ENCODE assay signal across 15 mouse cellular contexts in the genomic region with DNA sequence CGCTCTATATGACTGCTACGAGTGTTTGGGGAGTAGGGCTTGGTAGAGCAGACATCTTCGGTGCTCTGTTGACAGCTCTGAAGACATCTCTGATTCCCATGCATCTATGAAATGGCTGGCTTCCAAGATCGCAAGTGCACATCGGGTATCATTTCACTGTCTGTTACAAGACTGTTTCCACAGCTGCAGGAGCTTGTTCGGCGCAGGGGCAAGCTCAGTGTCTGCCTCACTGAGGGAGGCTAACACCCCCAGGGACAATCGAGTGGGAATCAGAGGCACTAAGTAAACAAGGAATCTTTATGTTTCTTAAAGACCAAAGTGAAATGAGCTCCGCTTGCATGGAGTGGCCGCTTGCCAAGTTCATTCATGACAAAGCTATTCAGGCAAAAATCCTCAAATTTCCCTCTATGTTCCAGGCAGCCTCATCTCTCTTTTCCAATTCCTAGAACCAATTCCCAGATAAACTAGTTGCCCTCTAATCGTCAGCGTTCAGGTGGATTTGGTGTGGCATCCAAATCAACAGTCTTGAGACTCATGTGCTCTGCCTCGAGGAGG. TPM values are rescaled to one million over a fixed set of nuclear protein-coding genes. Genes with fewer than 3 reads are reported as not detected.
DNase-seq lines count a peak whose midpoint lies in the region; ATAC-seq and TF ChIP-seq lines count a peak whose summit lies in the region.
"Had no signal": no experiment of that assay in that cellular context is flagged by ENCODE, and none has a peak within 500 bp of the region (broad histone marks: within the 10 kb centered on the region; RNA-seq: fewer than 3 reads in every experiment).

No protein-coding gene starts in this region.

- no peak for TF ChIP-seq CTCF in intestine, postnatal 0 days (IDR thresholded peaks at IDR 0.05; ENCODE audit: low read depth)

- 76% methylated on average over 13 of the region's 13 CpGs for WGBS in embryonic facial prominence, embryonic 11.5 days
- 83% methylated on average over 13 of the region's 13 CpGs for whole genome bisulfite sequencing in embryonic facial prominence, embryonic 10.5 days
- WGBS in intestine, postnatal 0 days = 58% methylated on average over 13 of the region's 13 CpGs
- 44% methylated on average over 13 of the region's 13 CpGs for WGBS in intestine, embryonic 15.5 days
- WGBS in midbrain, embryonic 14.5 days = 75% methylated on average over 13 of the region's 13 CpGs
- WGBS in midbrain, embryonic 13.5 days = 79% methylated on average over 13 of the region's 13 CpGs
- 46% methylated on average over 13 of the region's 13 CpGs for WGBS in stomach, embryonic 15.5 days

- no peaks in the 10 kb centered on the region for H3K36me3 ChIP-seq in embryonic facial prominence, embryonic 11.5 days (replicated peaks; ENCODE audit: control insufficient read depth, insufficient read depth, low read depth, low read length)
- no peaks in the 10 kb centered on the region for H3K36me3 ChIP-seq in embryonic facial prominence, embryonic 10.5 days (replicated peaks)
- H3K36me3 ChIP-seq in intestine, postnatal 0 days (ENCODE audit: control insufficient read depth, insufficient read depth) = no peaks in the 10 kb centered on the region; the same call in 1 of the 2 replicates
- no peaks in the 10 kb centered on the region for H3K36me3 ChIP-seq in intestine, embryonic 15.5 days
- H3K36me3 ChIP-seq in midbrain, embryonic 14.5 days (ENCODE audit: control insufficient read depth, insufficient read depth, low read length) = no peaks in the 10 kb centered on the region
- no peaks in the 10 kb centered on the region for H3K36me3 ChIP-seq in midbrain, embryonic 13.5 days
- no peaks in the 10 kb centered on the region for H3K36me3 ChIP-seq in stomach, embryonic 15.5 days
- H3K36me3 ChIP-seq: limb, embryonic 15.5 days had no signal

- H3K4me2 ChIP-seq in embryonic facial prominence, embryonic 11.5 days (ENCODE audit: low read depth, low read length) = no peak overlapping the region
- peak overlapping the region; percentile 27; the same call in 1 of the 2 replicates for H3K4me2 ChIP-seq in intestine, postnatal 0 days (replicated peaks; ENCODE audit: low read depth)
- H3K4me2 ChIP-seq in intestine, embryonic 15.5 days (replicated peaks) = no peak overlapping the region
- H3K4me2 ChIP-seq in midbrain, embryonic 14.5 days (ENCODE audit: low read length) = no peak overlapping the region
- H3K4me2 ChIP-seq in midbrain, embryonic 13.5 days (replicated peaks) = no peak overlapping the region
- H3K4me2 ChIP-seq in stomach, embryonic 15.5 days = peak overlapping the region; percentile 27
- H3K4me2 ChIP-seq: heart, embryonic 11.5 days; limb, embryonic 15.5 days had no signal

- H3K9me3 ChIP-seq in embryonic facial prominence, embryonic 11.5 days (replicated peaks; ENCODE audit: control insufficient read depth, low read length) = no peaks in the 10 kb centered on the region
- no peaks in the 10 kb centered on the region for H3K9me3 ChIP-seq in embryonic facial prominence, embryonic 10.5 days
- H3K9me3 ChIP-seq in intestine, postnatal 0 days (ENCODE audit: control insufficient read depth) = no peaks in the 10 kb centered on the region
- H3K9me3 ChIP-seq in intestine, embryonic 15.5 days = no peaks in the 10 kb centered on the region
- H3K9me3 ChIP-seq in midbrain, embryonic 14.5 days (ENCODE audit: control insufficient read depth, low read length) = no peaks in the 10 kb centered on the region
- no peaks in the 10 kb centered on the region for H3K9me3 ChIP-seq in midbrain, embryonic 13.5 days
- no peaks in the 10 kb centered on the region for H3K9me3 ChIP-seq in stomach, embryonic 15.5 days
- H3K9me3 ChIP-seq: limb, embryonic 15.5 days had no signal

- H3K27ac ChIP-seq in embryonic facial prominence, embryonic 11.5 days (replicated peaks; ENCODE audit: low read depth, low read length) = no peak overlapping the region
- H3K27ac ChIP-seq in embryonic facial prominence, embryonic 10.5 days (replicated peaks) = no peak overlapping the region
- no peak overlapping the region for H3K27ac ChIP-seq in intestine, postnatal 0 days (ENCODE audit: low read depth, low read length)
- H3K27ac ChIP-seq in intestine, embryonic 15.5 days = no peak overlapping the region
- H3K27ac ChIP-seq in midbrain, embryonic 14.5 days (replicated peaks; ENCODE audit: low read depth, low read length) = no peak overlapping the region
- no peak overlapping the region for H3K27ac ChIP-seq in midbrain, embryonic 13.5 days
- H3K27ac ChIP-seq in stomach, embryonic 15.5 days = no peak overlapping the region
- H3K27ac ChIP-seq: limb, embryonic 15.5 days had no signal

- no peak overlapping the region for H3K9ac ChIP-seq in embryonic facial prominence, embryonic 11.5 days (replicated peaks; ENCODE audit: low read length)
- H3K9ac ChIP-seq in intestine, postnatal 0 days (ENCODE audit: low read depth, low read length) = no peak overlapping the region
- no peak overlapping the region for H3K9ac ChIP-seq in intestine, embryonic 15.5 days
- no peak overlapping the region for H3K9ac ChIP-seq in midbrain, embryonic 14.5 days (replicated peaks; ENCODE audit: low read length)
- H3K9ac ChIP-seq in midbrain, embryonic 13.5 days (replicated peaks) = no peak overlapping the region
- H3K9ac ChIP-seq in stomach, embryonic 15.5 days = no peak overlapping the region
- H3K9ac ChIP-seq: limb, embryonic 15.5 days; liver, postnatal 0 days had no signal

- ATAC-seq in embryonic facial prominence, embryonic 11.5 days (replicated peaks; ENCODE audit: insufficient number of reproducible peaks, low FRiP score, low TSS enrichment, low read depth) = no peak
- no peak for ATAC-seq in intestine, postnatal 0 days
- ATAC-seq in intestine, embryonic 15.5 days = no peak
- no peak for ATAC-seq in midbrain, embryonic 14.5 days (ENCODE audit: low FRiP score, low TSS enrichment)
- ATAC-seq in midbrain, embryonic 13.5 days = no peak
- ATAC-seq in stomach, embryonic 15.5 days (ENCODE audit: insufficient read depth, low FRiP score, low read depth) = no peak
- ATAC-seq: hindbrain, embryonic 16.5 days; liver, postnatal 0 days had no signal

- H3K4me1 ChIP-seq in embryonic facial prominence, embryonic 11.5 days (ENCODE audit: control insufficient read depth, insufficient read depth, low read length) = no peaks in the 10 kb centered on the region
- H3K4me1 ChIP-seq in embryonic facial prominence, embryonic 10.5 days = no peaks in the 10 kb centered on the region
- no peaks in the 10 kb centered on the region; the same call in 1 of the 2 replicates for H3K4me1 ChIP-seq in intestine, postnatal 0 days (replicated peaks; ENCODE audit: control insufficient read depth, insufficient read depth, low read length)
- peaks cover 8% of the 10 kb centered on the region for H3K4me1 ChIP-seq in intestine, embryonic 15.5 days (replicated peaks)
- H3K4me1 ChIP-seq in midbrain, embryonic 14.5 days (ENCODE audit: control insufficient read depth, insufficient read depth, low read length) = 0 out of 2 replicates have a peak, but pooled peaks cover 3% of the 10 kb centered on the region
- no peaks in the 10 kb centered on the region for H3K4me1 ChIP-seq in midbrain, embryonic 13.5 days (replicated peaks)
- peaks cover 4% of the 10 kb centered on the region; the same call in 1 of the 2 replicates for H3K4me1 ChIP-seq in stomach, embryonic 15.5 days

- H3K27me3 ChIP-seq in embryonic facial prominence, embryonic 11.5 days (ENCODE audit: control insufficient read depth, insufficient read depth, low read length) = no peaks in the 10 kb centered on the region
- no peaks in the 10 kb centered on the region for H3K27me3 ChIP-seq in embryonic facial prominence, embryonic 10.5 days (replicated peaks; ENCODE audit: low read depth, poor library complexity, severe bottlenecking)
- H3K27me3 ChIP-seq in intestine, postnatal 0 days (replicated peaks; ENCODE audit: control insufficient read depth, insufficient read depth, low read length) = no peaks in the 10 kb centered on the region
- H3K27me3 ChIP-seq in intestine, embryonic 15.5 days (replicated peaks) = no peaks in the 10 kb centered on the region
- H3K27me3 ChIP-seq in midbrain, embryonic 14.5 days (ENCODE audit: control insufficient read depth, insufficient read depth, low read length) = no peaks in the 10 kb centered on the region
- no peaks in the 10 kb centered on the region for H3K27me3 ChIP-seq in midbrain, embryonic 13.5 days
- no peaks in the 10 kb centered on the region for H3K27me3 ChIP-seq in stomach, embryonic 15.5 days (replicated peaks)
- H3K27me3 ChIP-seq: limb, embryonic 15.5 days had no signal

- H3K4me3 ChIP-seq in embryonic facial prominence, embryonic 11.5 days (ENCODE audit: low read depth, low read length) = no peak overlapping the region
- no peak overlapping the region for H3K4me3 ChIP-seq in embryonic facial prominence, embryonic 10.5 days
- no peak overlapping the region for H3K4me3 ChIP-seq in intestine, postnatal 0 days (ENCODE audit: low read depth, low read length)
- no peak overlapping the region for H3K4me3 ChIP-seq in intestine, embryonic 15.5 days (replicated peaks)
- H3K4me3 ChIP-seq in midbrain, embryonic 14.5 days (replicated peaks; ENCODE audit: low read depth, low read length) = no peak overlapping the region
- H3K4me3 ChIP-seq in midbrain, embryonic 13.5 days (replicated peaks) = no peak overlapping the region
- no peak overlapping the region for H3K4me3 ChIP-seq in stomach, embryonic 15.5 days (replicated peaks)
- H3K4me3 ChIP-seq: limb, embryonic 15.5 days had no signal

- peak; percentile 10 for DNase-seq in embryonic facial prominence, embryonic 11.5 days (ENCODE audit: low spot score)
- no peak for DNase-seq in embryonic facial prominence, embryonic 10.5 days (ENCODE audit: low spot score)
- DNase-seq in midbrain, embryonic 14.5 days = peak; percentile 37
- DNase-seq in urinary bladder, postnatal 4 days (ENCODE audit: low spot score in 2 of 2) = no peak
- DNase-seq: adrenal gland, adult 2 months; cerebellum, adult 9-10 months; liver, postnatal 0 days; thymus, postnatal 4 days had no signal

RNA-seq across cellular contexts. Expression of gene Mob3b, which starts 12.4 kb away (rescaled TPM):
- 11.9 and 12.3 TPM in 2 replicates for polyA plus RNA-seq in embryonic facial prominence, embryonic 11.5 days (2014; fragmentation: Nextera tagmentation; extraction: Ambion mirVana)
- polyA plus RNA-seq in embryonic facial prominence, embryonic 10.5 days (2016; fragmentation: Nextera tagmentation; extraction: Ambion mirVana) = 14.0 and 15.4 TPM in 2 replicates
- polyA plus RNA-seq in intestine, postnatal 0 days (2015; fragmentation: Nextera tagmentation; extraction: Ambion mirVana) = 21.0 and 21.2 TPM in 2 replicates
- polyA plus RNA-seq in intestine, embryonic 15.5 days (2015; fragmentation: Nextera tagmentation; extraction: Ambion mirVana) = 30.2 and 32.1 TPM in 2 replicates
- polyA plus RNA-seq in midbrain, embryonic 14.5 days (2014; fragmentation: Nextera tagmentation; extraction: Ambion mirVana) = 3.2 and 5.5 TPM in 2 replicates
- 10.2 and 14.9 TPM in 2 replicates for polyA plus RNA-seq in midbrain, embryonic 13.5 days (2015; fragmentation: Nextera tagmentation; extraction: Ambion mirVana)
- polyA plus RNA-seq in stomach, embryonic 15.5 days (2015; fragmentation: Nextera tagmentation; extraction: Ambion mirVana) = 29.5 and 32.1 TPM in 2 replicates

RNA-seq across cellular contexts. Expression of gene Ifnk, which starts 17.8 kb away (rescaled TPM):
- 0.36 TPM in 1 of 2 replicates, not detected in the other for polyA plus RNA-seq in embryonic facial prominence, embryonic 11.5 days (2014; fragmentation: Nextera tagmentation; extraction: Ambion mirVana)
- polyA plus RNA-seq in embryonic facial prominence, embryonic 10.5 days (2016; fragmentation: Nextera tagmentation; extraction: Ambion mirVana) = 0.45 TPM in 2 replicates
- 0.25 and 0.51 TPM in 2 replicates for polyA plus RNA-seq in intestine, postnatal 0 days (2015; fragmentation: Nextera tagmentation; extraction: Ambion mirVana)
- polyA plus RNA-seq in intestine, embryonic 15.5 days (2015; fragmentation: Nextera tagmentation; extraction: Ambion mirVana) = 0.49 and 0.64 TPM in 2 replicates
- polyA plus RNA-seq in midbrain, embryonic 14.5 days (2014; fragmentation: Nextera tagmentation; extraction: Ambion mirVana) = not detected in 2 replicates
- 0.26 TPM in 1 of 2 replicates, not detected in the other for polyA plus RNA-seq in midbrain, embryonic 13.5 days (2015; fragmentation: Nextera tagmentation; extraction: Ambion mirVana)
- polyA plus RNA-seq in stomach, embryonic 15.5 days (2015; fragmentation: Nextera tagmentation; extraction: Ambion mirVana) = 0.39 and 0.73 TPM in 2 replicates
- polyA plus RNA-seq: adrenal gland, adult 2 months; heart, embryonic 11.5 days; hindbrain, embryonic 16.5 days had no signal

RNA-seq across cellular contexts. Expression of gene C9orf72, which starts 56.3 kb away (rescaled TPM):
- polyA plus RNA-seq in embryonic facial prominence, embryonic 11.5 days (2014; fragmentation: Nextera tagmentation; extraction: Ambion mirVana) = 18.3 and 21.6 TPM in 2 replicates
- polyA plus RNA-seq in embryonic facial prominence, embryonic 10.5 days (2016; fragmentation: Nextera tagmentation; extraction: Ambion mirVana) = 14.2 and 15.9 TPM in 2 replicates
- 10.1 and 11.1 TPM in 2 replicates for polyA plus RNA-seq in intestine, postnatal 0 days (2015; fragmentation: Nextera tagmentation; extraction: Ambion mirVana)
- polyA plus RNA-seq in intestine, embryonic 15.5 days (2015; fragmentation: Nextera tagmentation; extraction: Ambion mirVana) = 11.7 and 11.9 TPM in 2 replicates
- polyA plus RNA-seq in midbrain, embryonic 14.5 days (2014; fragmentation: Nextera tagmentation; extraction: Ambion mirVana) = 48.2 and 52.8 TPM in 2 replicates
- polyA plus RNA-seq in midbrain, embryonic 13.5 days (2015; fragmentation: Nextera tagmentation; extraction: Ambion mirVana) = 39.8 and 42.6 TPM in 2 replicates
- 11.7 and 12.0 TPM in 2 replicates for polyA plus RNA-seq in stomach, embryonic 15.5 days (2015; fragmentation: Nextera tagmentation; extraction: Ambion mirVana)

Comparison
In these comparisons a context has a peak if more than half of its experiments do, and no peak if none do; other contexts are left out.
1. DNase-seq: peak in embryonic facial prominence, embryonic 11.5 days (single experiment) and midbrain, embryonic 14.5 days (single experiment); none in embryonic facial prominence, embryonic 10.5 days (single experiment) and urinary bladder, postnatal 4 days (0 of 2).
2. H3K4me2 ChIP-seq: peak in intestine, postnatal 0 days (single experiment) and stomach, embryonic 15.5 days (single experiment); none in embryonic facial prominence, embryonic 11.5 days (single experiment), intestine, embryonic 15.5 days (single experiment), midbrain, embryonic 14.5 days (single experiment) and midbrain, embryonic 13.5 days (single experiment).